Mouse (Mus musculus): ENCODE data around the gene Gpr62. TPM values are rescaled to one million over a fixed set of nuclear protein-coding genes. Genes with fewer than 3 reads are reported as not detected.

Gpr62 gene
- total and polyA plus RNA-seq, 3 experiments, result 0.04 to 0.11 TPM; not detected in 1

- DNase-seq (ENCODE audit: extremely low read depth), result no peak
- no peak overlapping the region for H3K4me2 ChIP-seq (ENCODE audit: insufficient read depth, low read depth, poor library complexity, severe bottlenecking)
- no peaks in the 10 kb centered on the region for H3K27me3 ChIP-seq (replicated peaks)
- no peaks in the 10 kb centered on the region for H3K79me2 ChIP-seq (replicated peaks; ENCODE audit: control insufficient read depth, extremely low read depth, insufficient read depth, poor library complexity, severe bottlenecking)
- dilution Hi-C loops (cut with MboI; ENCODE audit: extremely low pct_ligation_motif_present, extremely low pct_unique_long_range_greater_than_20kb, low sequenced_read_pairs), result no loop called here
- no peak overlapping the region for H3K4me3 ChIP-seq (replicated peaks in 1 of 3; ENCODE audit: low read depth in 2 of 3, low read length in 2 of 3, poor library complexity in 1 of 3)
- peaks cover 16% of the 10 kb centered on the region for H3K9me3 ChIP-seq (replicated peaks; ENCODE audit: low read length)
- peaks cover 43 to 63% of the 10 kb centered on the region in 2 experiments for H3K36me3 ChIP-seq (replicated peaks in 1 of 2; ENCODE audit: control insufficient read depth in 1 of 2, insufficient read depth in 1 of 2, low read length in 1 of 2)
- H3K4me1 ChIP-seq (ENCODE audit: control insufficient read depth in 1 of 2, insufficient read depth in 2 of 2), result no peaks in the 10 kb centered on the region
- no peak overlapping the region for H3K9ac ChIP-seq (ENCODE audit: insufficient read depth, low read depth)
- H3K27ac ChIP-seq (ENCODE audit: insufficient read depth, low read depth), result no peak overlapping the region
- in situ Hi-C loops (cut with MboI; ENCODE audit: low pct_ligation_motif_present, low pct_unique_long_range_greater_than_20kb, low sequenced_read_pairs), result no loop called here
- TF ChIP-seq USF1 (IDR thresholded peaks at IDR 0.05; ENCODE audit: low read depth, low read length) (no peak), EP300 (IDR thresholded peaks at IDR 0.05; ENCODE audit: low read length) (no peak), UBTF (IDR thresholded peaks at IDR 0.05; ENCODE audit: low read depth, low read length) (no peak), JUN (IDR thresholded peaks at IDR 0.05; ENCODE audit: insufficient read depth, low read depth, low read length) (no peak), POLR2A (IDR thresholded peaks at IDR 0.05; ENCODE audit: low read depth, low read length) (no peak), MYC (IDR thresholded peaks at IDR 0.05; ENCODE audit: low read depth, low read length) (no peak), ETS1 (conservative IDR thresholded peaks at IDR 0.05; ENCODE audit: low read depth, low read length) (no peak), SMC3 (IDR thresholded peaks at IDR 0.05; ENCODE audit: low read depth, low read length) (no peak), POLR2AphosphoS2 (IDR thresholded peaks at IDR 0.05; ENCODE audit: low read depth, low read length) (no peak), CHD2 (IDR thresholded peaks at IDR 0.05; ENCODE audit: low read length) (no peak)
Measured at GRCm38 (mm10) chr9:106464751-106465541, 792 bp downstream of the Gpr62 start.

- H3K79me2 ChIP-seq (replicated peaks; ENCODE audit: control insufficient read depth, extremely low read depth, insufficient read depth, poor library complexity, severe bottlenecking), result no peaks in the 10 kb centered on the region
- in situ Hi-C loops (cut with MboI; ENCODE audit: low pct_ligation_motif_present, low pct_unique_long_range_greater_than_20kb, low sequenced_read_pairs) (no loop called here), dilution Hi-C loops (cut with MboI; ENCODE audit: extremely low pct_ligation_motif_present, extremely low pct_unique_long_range_greater_than_20kb, low sequenced_read_pairs) (no loop called here)
- TF ChIP-seq SMC3 (IDR thresholded peaks at IDR 0.05; ENCODE audit: low read depth, low read length), result no peak
- no peak overlapping the region for H3K27ac ChIP-seq (ENCODE audit: insufficient read depth, low read depth)
- no peak overlapping the region for H3K9ac ChIP-seq (ENCODE audit: insufficient read depth, low read depth)
- H3K4me1 ChIP-seq (ENCODE audit: control insufficient read depth in 1 of 2, insufficient read depth in 2 of 2), result peaks cover 0 to 5% of the 10 kb centered on the region in 2 experiments; a peak in 1 of 4 replicates
- peaks cover 45 to 68% of the 10 kb centered on the region in 2 experiments for H3K36me3 ChIP-seq (replicated peaks in 1 of 2; ENCODE audit: control insufficient read depth in 1 of 2, insufficient read depth in 1 of 2, low read length in 1 of 2)
- peaks cover 16% of the 10 kb centered on the region for H3K9me3 ChIP-seq (replicated peaks; ENCODE audit: low read length)
- H3K27me3 ChIP-seq (replicated peaks), result no peaks in the 10 kb centered on the region
- no peak for DNase-seq (ENCODE audit: extremely low read depth)
- H3K4me2 ChIP-seq (ENCODE audit: insufficient read depth, low read depth, poor library complexity, severe bottlenecking), result no peak overlapping the region
- H3K4me3 ChIP-seq (replicated peaks in 1 of 3; ENCODE audit: low read depth in 2 of 3, low read length in 2 of 3, poor library complexity in 1 of 3), result no peak overlapping the region
Measured at GRCm38 (mm10) chr9:106463122-106464063, 2.3 kb downstream of the Gpr62 start.

- H3K9ac ChIP-seq (ENCODE audit: insufficient read depth, low read depth), result no peak overlapping the region
- peaks cover 16% of the 10 kb centered on the region for H3K9me3 ChIP-seq (replicated peaks; ENCODE audit: low read length)
- H3K4me1 ChIP-seq (ENCODE audit: control insufficient read depth in 1 of 2, insufficient read depth in 2 of 2), result peaks cover 0 to 14% of the 10 kb centered on the region in 2 experiments; a peak in 1 of 4 replicates
- H3K79me2 ChIP-seq (replicated peaks; ENCODE audit: control insufficient read depth, extremely low read depth, insufficient read depth, poor library complexity, severe bottlenecking), result no peaks in the 10 kb centered on the region
- no peak overlapping the region for H3K4me3 ChIP-seq (replicated peaks in 1 of 3; ENCODE audit: low read depth in 2 of 3, low read length in 2 of 3, poor library complexity in 1 of 3)
- no peak for DNase-seq (ENCODE audit: extremely low read depth)
- H3K27ac ChIP-seq (ENCODE audit: insufficient read depth, low read depth), result no peak overlapping the region
- in situ Hi-C loops (cut with MboI; ENCODE audit: low pct_ligation_motif_present, low pct_unique_long_range_greater_than_20kb, low sequenced_read_pairs), result no loop called here
- H3K4me2 ChIP-seq (ENCODE audit: insufficient read depth, low read depth, poor library complexity, severe bottlenecking), result no peak overlapping the region
- H3K36me3 ChIP-seq (replicated peaks in 1 of 2; ENCODE audit: control insufficient read depth in 1 of 2, insufficient read depth in 1 of 2, low read length in 1 of 2), result peaks cover 45 to 77% of the 10 kb centered on the region in 2 experiments
- dilution Hi-C loops (cut with MboI; ENCODE audit: extremely low pct_ligation_motif_present, extremely low pct_unique_long_range_greater_than_20kb, low sequenced_read_pairs), result no loop called here
- H3K27me3 ChIP-seq (replicated peaks), result no peaks in the 10 kb centered on the region
- TF ChIP-seq ZNF384 (IDR thresholded peaks at IDR 0.05; ENCODE audit: low read depth, low read length) (no peak), UBTF (IDR thresholded peaks at IDR 0.05; ENCODE audit: low read depth, low read length) (no peak), ZMIZ1 (IDR thresholded peaks at IDR 0.05; ENCODE audit: low read depth, low read length) (no peak), MAZ (IDR thresholded peaks at IDR 0.05; ENCODE audit: low read depth, low read length) (no peak), NELFE (IDR thresholded peaks at IDR 0.05; ENCODE audit: low read depth, low read length) (no peak), ZKSCAN1 (IDR thresholded peaks at IDR 0.05; ENCODE audit: borderline replicate concordance, low read depth, low read length) (no peak), BHLHE40 (IDR thresholded peaks at IDR 0.05; ENCODE audit: low read depth, low read length) (no peak), MEF2A (IDR thresholded peaks at IDR 0.05; ENCODE audit: borderline replicate concordance, low read depth, low read length) (no peak), CHD2 (IDR thresholded peaks at IDR 0.05; ENCODE audit: low read length) (no peak), TBP (conservative IDR thresholded peaks at IDR 0.05; ENCODE audit: low read depth, low read length) (no peak), RAD21 (IDR thresholded peaks at IDR 0.05; ENCODE audit: low read depth, low read length) (no peak), KAT2A (IDR thresholded peaks at IDR 0.05; ENCODE audit: insufficient replicate concordance, low read length) (no peak), EP300 (IDR thresholded peaks at IDR 0.05; ENCODE audit: low read length) (no peak), POLR2A (IDR thresholded peaks at IDR 0.05; ENCODE audit: low read depth, low read length) (no peak), SIN3A (IDR thresholded peaks at IDR 0.05; ENCODE audit: low read length) (no peak), JUN (IDR thresholded peaks at IDR 0.05; ENCODE audit: insufficient read depth, low read depth, low read length) (no peak)
Measured at GRCm38 (mm10) chr9:106462430-106462800, 3.3 kb downstream of the Gpr62 start.

Measured in CH12.LX (cell line).